Comparison of ENCODE assay signal across 19 mouse cellular contexts in the genomic region with DNA sequence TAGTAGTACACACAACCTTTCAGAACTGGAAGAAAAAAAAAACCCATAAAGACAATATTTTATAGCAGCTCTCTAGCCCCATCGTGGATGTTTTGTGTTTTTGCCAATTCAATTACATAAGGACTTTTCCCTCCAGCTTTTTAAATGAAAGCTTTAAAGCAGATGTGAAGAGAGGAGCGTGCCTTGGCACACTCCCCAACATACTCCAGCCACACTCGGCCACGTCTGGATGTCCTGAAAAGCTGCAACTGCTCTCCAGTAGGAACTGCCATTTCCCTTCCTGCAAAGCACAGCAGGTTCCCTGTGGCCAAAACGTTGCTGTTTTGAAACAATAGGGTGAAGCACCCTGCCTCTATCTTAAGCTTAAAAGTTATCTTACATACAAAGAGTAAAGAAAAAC. TPM values are rescaled to one million over a fixed set of nuclear protein-coding genes. Genes with fewer than 3 reads are reported as not detected.
DNase-seq lines count a peak whose midpoint lies in the region; ATAC-seq and TF ChIP-seq lines count a peak whose summit lies in the region.
"Had no signal": no experiment of that assay in that cellular context is flagged by ENCODE, and none has a peak within 500 bp of the region (broad histone marks: within the 10 kb centered on the region; RNA-seq: fewer than 3 reads in every experiment).

No protein-coding gene starts in this region.

- no peaks in the 10 kb centered on the region for H3K36me3 ChIP-seq in lung, postnatal 0 days (ENCODE audit: insufficient read depth, low read length)
- H3K36me3 ChIP-seq: heart, embryonic 12.5 days; hindbrain, embryonic 13.5 days had no signal

- H3K27me3 ChIP-seq in lung, postnatal 0 days (replicated peaks; ENCODE audit: insufficient read depth, low read length): no peaks in the 10 kb centered on the region
- H3K27me3 ChIP-seq: heart, embryonic 12.5 days had no signal

- TF ChIP-seq EP300 in lung, postnatal 0 days (IDR thresholded peaks at IDR 0.05): no peak

- 23% methylated on average over 5 of the region's 5 CpGs for WGBS in lung, postnatal 0 days

- no peak overlapping the region for H3K4me2 ChIP-seq in lung, postnatal 0 days (replicated peaks; ENCODE audit: low read depth, low read length)
- H3K4me2 ChIP-seq: hindbrain, embryonic 13.5 days had no signal

- peak; percentile 81 for DNase-seq in heart, adult 11 months
- DNase-seq in heart, adult 8-10 months (ENCODE audit: low spot score): no peak
- peak; percentile 45 to 61 for DNase-seq in kidney, postnatal 4 days
- no peak for DNase-seq in kidney, postnatal 14 days
- peak; percentile 62 for DNase-seq in lung, postnatal 0 days (ENCODE audit: low spot score)
- no peak for DNase-seq in lung, postnatal 14 days
- DNase-seq in NIH3T3 (ENCODE audit: low read depth): peak; percentile 12
- no peak for DNase-seq in left cerebral cortex, postnatal 25 days (ENCODE audit: low spot score in 2 of 2)
- DNase-seq: adrenal gland, adult 2 months; adrenal gland, postnatal 25 days; cerebellum, adult 18-20 months; cerebellum, adult 9-11 months; cerebellum, postnatal 36 days; gastrocnemius, postnatal 10 days; heart, adult 2 months had no signal

- intact Hi-C loops in left cerebral cortex, postnatal 25 days (cut with DNase I): no loop called here

- H3K9ac ChIP-seq in lung, postnatal 0 days (replicated peaks; ENCODE audit: low read depth): no peak overlapping the region
- H3K9ac ChIP-seq: heart, embryonic 12.5 days had no signal

- no peak for ATAC-seq in lung, postnatal 0 days
- ATAC-seq: forebrain, embryonic 16.5 days; hindbrain, postnatal 0 days had no signal

- peak overlapping the region; percentile 47; the same call in 1 of the 2 replicates for H3K27ac ChIP-seq in lung, postnatal 0 days (ENCODE audit: low read length)
- H3K27ac ChIP-seq: heart, adult 2 months; hindbrain, embryonic 13.5 days; hindbrain, postnatal 0 days had no signal

- no peak for TF ChIP-seq CTCF in lung, postnatal 0 days (IDR thresholded peaks at IDR 0.05)

- no peak overlapping the region for H3K4me3 ChIP-seq in lung, postnatal 0 days (ENCODE audit: low read depth, low read length)
- H3K4me3 ChIP-seq: heart, adult 2 months; heart, embryonic 12.5 days had no signal

- H3K9me3 ChIP-seq in lung, postnatal 0 days (ENCODE audit: low read length): no peaks in the 10 kb centered on the region
- H3K9me3 ChIP-seq: heart, embryonic 12.5 days; hindbrain, embryonic 13.5 days had no signal

- H3K4me1 ChIP-seq in lung, postnatal 0 days (ENCODE audit: insufficient read depth, low read depth, low read length): peaks cover 16% of the 10 kb centered on the region; the same call in 1 of the 2 replicates

RNA-seq across cellular contexts. Expression of gene Rwdd2b, which starts 1.9 kb away (rescaled TPM):
- 1 to 10 TPM; 4.9 to 6.4 (median 5.5) TPM for total RNA-seq in heart, adult 8-10 months (2022)
- 5.7 and 7.0 TPM in 2 replicates for polyA plus RNA-seq in lung, postnatal 0 days (2015; fragmentation: Nextera tagmentation; extraction: Ambion mirVana)
- 10 to 100 TPM; 10.7 to 11.5 TPM for total RNA-seq in left cerebral cortex, postnatal 25 days (2021)

RNA-seq across cellular contexts. Expression of gene Ltn1, which starts 9.9 kb away (rescaled TPM):
- 10 to 100 TPM; 20.4 to 22.8 (median 21.1) TPM for total RNA-seq in heart, adult 8-10 months (2022)
- 13.1 and 15.0 TPM in 2 replicates for polyA plus RNA-seq in lung, postnatal 0 days (2015; fragmentation: Nextera tagmentation; extraction: Ambion mirVana)
- total RNA-seq in left cerebral cortex, postnatal 25 days (2021): 10 to 100 TPM; 47.3 to 49.5 TPM

RNA-seq across cellular contexts. Expression of gene Usp16, which starts 12.2 kb away (rescaled TPM):
- 10 to 100 TPM; 29.3 to 45.0 (median 37.9) TPM for total RNA-seq in heart, adult 8-10 months (2022)
- 41.0 and 43.5 TPM in 2 replicates for polyA plus RNA-seq in lung, postnatal 0 days (2015; fragmentation: Nextera tagmentation; extraction: Ambion mirVana)
- total RNA-seq in left cerebral cortex, postnatal 25 days (2021): 10 to 100 TPM; 38.1 to 41.4 TPM

RNA-seq across cellular contexts. Expression of gene Cct8, which starts 53.4 kb away (rescaled TPM):
- 100 to 1,000 TPM; 139 to 159 (median 147) TPM for total RNA-seq in heart, adult 8-10 months (2022)
- polyA plus RNA-seq in lung, postnatal 0 days (2015; fragmentation: Nextera tagmentation; extraction: Ambion mirVana): 141 and 159 TPM in 2 replicates
- 100 to 1,000 TPM; 176 to 177 TPM for total RNA-seq in left cerebral cortex, postnatal 25 days (2021)

Comparison
In these comparisons a context has a peak if more than half of its experiments do, and no peak if none do; other contexts are left out.
1. DNase-seq: peak in heart, adult 11 months (single experiment), kidney, postnatal 4 days (2 of 2), lung, postnatal 0 days (single experiment) and NIH3T3 (single experiment); none in heart, adult 8-10 months (single experiment), kidney, postnatal 14 days (single experiment), lung, postnatal 14 days (single experiment) and left cerebral cortex, postnatal 25 days (0 of 2).